Mouse (Mus musculus): ENCODE data around the gene Tead4. TPM values are rescaled to one million over a fixed set of nuclear protein-coding genes. Genes with fewer than 3 reads are reported as not detected.
"Not testable (repeated sequence)": the region's sequence is repeated elsewhere in the genome, so short reads cannot be mapped to it uniquely, and the experiment has no call there.

Tead4 gene
- polyA plus RNA-seq, 1 experiment from 2014 or later = 1.5 TPM

GRCm38 (mm10) chr6:128318317-128318716 is 17.7 kb upstream of the Tead4 start:
- no peaks in the 10 kb centered on the region for H3K27me3 ChIP-seq (ENCODE audit: control insufficient read depth, insufficient read depth, low read length)
- no peaks in the 10 kb centered on the region for H3K4me1 ChIP-seq (ENCODE audit: control insufficient read depth, insufficient read depth, low read length)
- H3K9me3 ChIP-seq (ENCODE audit: control insufficient read depth, low read length) = no peaks in the 10 kb centered on the region
- H3K4me2 ChIP-seq (replicated peaks; ENCODE audit: low read depth, low read length) = no peak overlapping the region
- H3K36me3 ChIP-seq (ENCODE audit: control insufficient read depth, insufficient read depth, low read length) = peaks cover 25% of the 10 kb centered on the region
- WGBS = 12% methylated on average over 4 of the region's 4 CpGs
- H3K27ac ChIP-seq (ENCODE audit: low read depth, low read length) = no peak overlapping the region
- ATAC-seq (ENCODE audit: low FRiP score, low TSS enrichment) = peak; percentile 37; the same call in 1 of the 2 replicates
- H3K9ac ChIP-seq (ENCODE audit: low read depth, low read length) = no peak overlapping the region
- H3K4me3 ChIP-seq (ENCODE audit: low read length) = no peak overlapping the region

GRCm38 (mm10) chr6:128315597-128315996 is 15.0 kb upstream of the Tead4 start:
- Histone ChIP-seq H3K27ac (ENCODE audit: low read depth, low read length) (no peak overlapping the region), H3K4me2 (replicated peaks; ENCODE audit: low read depth, low read length) (no peak overlapping the region), H3K9me3 (ENCODE audit: control insufficient read depth, low read length) (no peaks in the 10 kb centered on the region), H3K36me3 (ENCODE audit: control insufficient read depth, insufficient read depth, low read length) (no peaks in the 10 kb centered on the region), H3K4me3 (ENCODE audit: low read length) (no peak overlapping the region), H3K4me1 (ENCODE audit: control insufficient read depth, insufficient read depth, low read length) (no peaks in the 10 kb centered on the region), H3K27me3 (ENCODE audit: control insufficient read depth, insufficient read depth, low read length) (no peaks in the 10 kb centered on the region), H3K9ac (ENCODE audit: low read depth, low read length) (no peak overlapping the region)
- WGBS = 82% methylated on average over 8 of the region's 8 CpGs
- ATAC-seq (ENCODE audit: low FRiP score, low TSS enrichment) = no peak

GRCm38 (mm10) chr6:128314796-128315195 is 14.2 kb upstream of the Tead4 start:
- Histone ChIP-seq H3K36me3 (ENCODE audit: control insufficient read depth, insufficient read depth, low read length) (no peaks in the 10 kb centered on the region), H3K4me1 (ENCODE audit: control insufficient read depth, insufficient read depth, low read length) (no peaks in the 10 kb centered on the region), H3K4me2 (replicated peaks; ENCODE audit: low read depth, low read length) (no peak overlapping the region), H3K27ac (ENCODE audit: low read depth, low read length) (no peak overlapping the region), H3K9ac (ENCODE audit: low read depth, low read length) (no peak overlapping the region), H3K4me3 (ENCODE audit: low read length) (no peak overlapping the region), H3K27me3 (ENCODE audit: control insufficient read depth, insufficient read depth, low read length) (no peaks in the 10 kb centered on the region), H3K9me3 (ENCODE audit: control insufficient read depth, low read length) (no peaks in the 10 kb centered on the region)
- no peak for ATAC-seq (ENCODE audit: low FRiP score, low TSS enrichment)
- WGBS = 83% methylated on average over 6 of the region's 6 CpGs

GRCm38 (mm10) chr6:128308311-128308710 is 7.7 kb upstream of the Tead4 start:
- Histone ChIP-seq H3K9ac (ENCODE audit: low read depth, low read length) (no peak overlapping the region), H3K4me1 (ENCODE audit: control insufficient read depth, insufficient read depth, low read length) (no peaks in the 10 kb centered on the region), H3K27ac (ENCODE audit: low read depth, low read length) (no peak overlapping the region), H3K9me3 (ENCODE audit: control insufficient read depth, low read length) (no peaks in the 10 kb centered on the region), H3K4me3 (ENCODE audit: low read length) (no peak overlapping the region), H3K27me3 (ENCODE audit: control insufficient read depth, insufficient read depth, low read length) (no peaks in the 10 kb centered on the region), H3K36me3 (ENCODE audit: control insufficient read depth, insufficient read depth, low read length) (no peaks in the 10 kb centered on the region), H3K4me2 (replicated peaks; ENCODE audit: low read depth, low read length) (no peak overlapping the region)
- peak; percentile 74 for ATAC-seq (ENCODE audit: low FRiP score, low TSS enrichment)
- 28% methylated on average over 4 of the region's 4 CpGs for WGBS

- no peak overlapping the region for H3K27ac ChIP-seq (ENCODE audit: low read depth, low read length)
- H3K9me3 ChIP-seq (ENCODE audit: control insufficient read depth, low read length) = no peaks in the 10 kb centered on the region
- peaks cover 7% of the 10 kb centered on the region; the same call in 1 of the 2 replicates for H3K27me3 ChIP-seq (ENCODE audit: control insufficient read depth, insufficient read depth, low read length)
- no peak overlapping the region for H3K9ac ChIP-seq (ENCODE audit: low read depth, low read length)
- H3K4me1 ChIP-seq (ENCODE audit: control insufficient read depth, insufficient read depth, low read length) = no peaks in the 10 kb centered on the region
- H3K4me2 ChIP-seq (replicated peaks; ENCODE audit: low read depth, low read length) = no peak overlapping the region
- no peak overlapping the region for H3K4me3 ChIP-seq (ENCODE audit: low read length)
- no peaks in the 10 kb centered on the region for H3K36me3 ChIP-seq (ENCODE audit: control insufficient read depth, insufficient read depth, low read length)
- WGBS = 77% methylated on average over 4 of the region's 4 CpGs
- no peak for ATAC-seq (ENCODE audit: low FRiP score, low TSS enrichment)
These were observed 4.2 kb upstream of the Tead4 start for GRCm38 (mm10) chr6:128304801-128305200.

GRCm38 (mm10) chr6:128302640-128303039 is 2.0 kb upstream of the Tead4 start:
- H3K27ac ChIP-seq (ENCODE audit: low read depth, low read length); H3K36me3 ChIP-seq (ENCODE audit: control insufficient read depth, insufficient read depth, low read length); H3K4me1 ChIP-seq (ENCODE audit: control insufficient read depth, insufficient read depth, low read length); H3K4me2 ChIP-seq (replicated peaks; ENCODE audit: low read depth, low read length); H3K9ac ChIP-seq (ENCODE audit: low read depth, low read length); ATAC-seq (ENCODE audit: low FRiP score, low TSS enrichment); H3K9me3 ChIP-seq (ENCODE audit: control insufficient read depth, low read length); H3K4me3 ChIP-seq (ENCODE audit: low read length): not testable (repeated sequence)
- H3K27me3 ChIP-seq (ENCODE audit: control insufficient read depth, insufficient read depth, low read length) = peaks cover 17% of the 10 kb centered on the region
- 81% methylated on average over 3 of the region's 3 CpGs for WGBS

- Histone ChIP-seq H3K9ac (ENCODE audit: low read depth, low read length) (no peak overlapping the region), H3K4me1 (ENCODE audit: control insufficient read depth, insufficient read depth, low read length) (peaks cover 2% of the 10 kb centered on the region), H3K4me2 (replicated peaks; ENCODE audit: low read depth, low read length) (no peak overlapping the region), H3K27ac (ENCODE audit: low read depth, low read length) (no peak overlapping the region), H3K9me3 (ENCODE audit: control insufficient read depth, low read length) (no peaks in the 10 kb centered on the region), H3K4me3 (ENCODE audit: low read length) (no peak overlapping the region), H3K27me3 (ENCODE audit: control insufficient read depth, insufficient read depth, low read length) (peaks cover 17% of the 10 kb centered on the region), H3K36me3 (ENCODE audit: control insufficient read depth, insufficient read depth, low read length) (no peaks in the 10 kb centered on the region)
- 81% methylated on average over 3 of the region's 3 CpGs for WGBS
- ATAC-seq (ENCODE audit: low FRiP score, low TSS enrichment) = no peak
These were observed 1.3 kb upstream of the Tead4 start for GRCm38 (mm10) chr6:128301891-128302290.

GRCm38 (mm10) chr6:128301458-128301857 is 835 bp upstream of the Tead4 start:
- H3K27ac ChIP-seq (ENCODE audit: low read depth, low read length) = no peak overlapping the region
- no peak for ATAC-seq (ENCODE audit: low FRiP score, low TSS enrichment)
- H3K4me3 ChIP-seq (ENCODE audit: low read length) = peak overlapping the region; percentile 71; the same call in 1 of the 2 replicates
- H3K36me3 ChIP-seq (ENCODE audit: control insufficient read depth, insufficient read depth, low read length) = no peaks in the 10 kb centered on the region
- 36% methylated on average over 11 of the region's 11 CpGs for WGBS
- peaks cover 6% of the 10 kb centered on the region for H3K4me1 ChIP-seq (ENCODE audit: control insufficient read depth, insufficient read depth, low read length)
- no peak overlapping the region for H3K9ac ChIP-seq (ENCODE audit: low read depth, low read length)
- no peaks in the 10 kb centered on the region for H3K9me3 ChIP-seq (ENCODE audit: control insufficient read depth, low read length)
- peak overlapping the region; percentile 98 for H3K4me2 ChIP-seq (replicated peaks; ENCODE audit: low read depth, low read length)
- peaks cover 17% of the 10 kb centered on the region for H3K27me3 ChIP-seq (ENCODE audit: control insufficient read depth, insufficient read depth, low read length)

GRCm38 (mm10) chr6:128299292-128300133 is 1.1 kb downstream of the Tead4 start:
- Histone ChIP-seq H3K27ac (ENCODE audit: low read depth, low read length) (no peak overlapping the region), H3K9ac (ENCODE audit: low read depth, low read length) (peak overlapping the region; percentile 67), H3K27me3 (ENCODE audit: control insufficient read depth, insufficient read depth, low read length) (peaks cover 17% of the 10 kb centered on the region), H3K4me1 (ENCODE audit: control insufficient read depth, insufficient read depth, low read length) (peaks cover 10% of the 10 kb centered on the region), H3K9me3 (ENCODE audit: control insufficient read depth, low read length) (no peaks in the 10 kb centered on the region), H3K36me3 (ENCODE audit: control insufficient read depth, insufficient read depth, low read length) (no peaks in the 10 kb centered on the region), H3K4me2 (replicated peaks; ENCODE audit: low read depth, low read length) (peak overlapping the region; percentile 98), H3K4me3 (ENCODE audit: low read length) (peak overlapping the region; percentile 71)
- WGBS = 1% methylated on average over 25 of the region's 25 CpGs
- ATAC-seq (ENCODE audit: low FRiP score, low TSS enrichment) = peak; percentile 30; the same call in 1 of the 2 replicates

Data from kidney, embryonic 14.5 days (tissue).